Mouse (Mus musculus): ENCODE data around the gene Card9. TPM values are rescaled to one million over a fixed set of nuclear protein-coding genes. Genes with fewer than 3 reads are reported as not detected.

Gene Card9
- polyA plus RNA-seq, 2 experiments from 2014 or later = 1.5 to 2.3 TPM

Other genes starting within 250 kb of the Card9 start
- 1 to 10 TPM; 1.1 to 1.3 TPM for gene Nacc2, start 237.7 kb downstream of the Card9 start, polyA plus RNA-seq (2017; shearing (Covaris generic))
- not detected for gene Lhx3, start 152.6 kb downstream of the Card9 start, polyA plus RNA-seq (2017; shearing (Covaris generic))
- 1 to 10 TPM; 2.0 to 2.6 TPM for gene Qsox2, start 123.4 kb downstream of the Card9 start, polyA plus RNA-seq (2017; shearing (Covaris generic))
- not detected for gene Ccdc187, start 66.4 kb downstream of the Card9 start, polyA plus RNA-seq (2017; shearing (Covaris generic))
- gene Gpsm1, start 45.4 kb downstream of the Card9 start, polyA plus RNA-seq (2017; shearing (Covaris generic)) = 1 to 10 TPM; 1.8 to 2.7 TPM
- gene Dnlz, start 8.8 kb downstream of the Card9 start, polyA plus RNA-seq (2017; shearing (Covaris generic)) = 1 to 10 TPM; 6.5 to 7.4 TPM
- 10 to 100 TPM; 20.1 to 24.4 TPM for gene Snapc4, start 19.7 kb upstream of the Card9 start, polyA plus RNA-seq (2017; shearing (Covaris generic))
- 10 to 100 TPM; 44.8 to 54.9 TPM for gene Entr1, start 28.4 kb upstream of the Card9 start, polyA plus RNA-seq (2017; shearing (Covaris generic))
- 10 to 100 TPM; 77.1 to 77.7 TPM for gene Pmpca, start 28.4 kb upstream of the Card9 start, polyA plus RNA-seq (2017; shearing (Covaris generic))
- gene Inpp5e, start 48.3 kb upstream of the Card9 start, polyA plus RNA-seq (2017; shearing (Covaris generic)) = 10 to 100 TPM in 1 of 2 experiments, 1 to 10 TPM in 1; 9.5 to 13.5 TPM
- gene Sec16a, start 84.3 kb upstream of the Card9 start, polyA plus RNA-seq (2017; shearing (Covaris generic)) = 10 to 100 TPM; 22.4 to 23.9 TPM
- gene Notch1, start 155.7 kb upstream of the Card9 start, polyA plus RNA-seq (2017; shearing (Covaris generic)) = 10 to 100 TPM; 22.2 to 28.7 TPM
- 1 to 10 TPM in 1 of 2 experiments, under 1 TPM in 1; 0.95 to 1.3 TPM for gene Egfl7, start 219.1 kb upstream of the Card9 start, polyA plus RNA-seq (2017; shearing (Covaris generic))
- gene Gm20532, start 225.7 kb upstream of the Card9 start, polyA plus RNA-seq (2017; shearing (Covaris generic)) = not detected
- 10 to 100 TPM in 1 of 2 experiments, 1 to 10 TPM in 1; 8.2 to 11.0 TPM for gene Agpat2, start 243.5 kb upstream of the Card9 start, polyA plus RNA-seq (2017; shearing (Covaris generic))